Mouse (Mus musculus): ENCODE measurements around the gene Fosl2.

The Fosl2 gene

DNA sequence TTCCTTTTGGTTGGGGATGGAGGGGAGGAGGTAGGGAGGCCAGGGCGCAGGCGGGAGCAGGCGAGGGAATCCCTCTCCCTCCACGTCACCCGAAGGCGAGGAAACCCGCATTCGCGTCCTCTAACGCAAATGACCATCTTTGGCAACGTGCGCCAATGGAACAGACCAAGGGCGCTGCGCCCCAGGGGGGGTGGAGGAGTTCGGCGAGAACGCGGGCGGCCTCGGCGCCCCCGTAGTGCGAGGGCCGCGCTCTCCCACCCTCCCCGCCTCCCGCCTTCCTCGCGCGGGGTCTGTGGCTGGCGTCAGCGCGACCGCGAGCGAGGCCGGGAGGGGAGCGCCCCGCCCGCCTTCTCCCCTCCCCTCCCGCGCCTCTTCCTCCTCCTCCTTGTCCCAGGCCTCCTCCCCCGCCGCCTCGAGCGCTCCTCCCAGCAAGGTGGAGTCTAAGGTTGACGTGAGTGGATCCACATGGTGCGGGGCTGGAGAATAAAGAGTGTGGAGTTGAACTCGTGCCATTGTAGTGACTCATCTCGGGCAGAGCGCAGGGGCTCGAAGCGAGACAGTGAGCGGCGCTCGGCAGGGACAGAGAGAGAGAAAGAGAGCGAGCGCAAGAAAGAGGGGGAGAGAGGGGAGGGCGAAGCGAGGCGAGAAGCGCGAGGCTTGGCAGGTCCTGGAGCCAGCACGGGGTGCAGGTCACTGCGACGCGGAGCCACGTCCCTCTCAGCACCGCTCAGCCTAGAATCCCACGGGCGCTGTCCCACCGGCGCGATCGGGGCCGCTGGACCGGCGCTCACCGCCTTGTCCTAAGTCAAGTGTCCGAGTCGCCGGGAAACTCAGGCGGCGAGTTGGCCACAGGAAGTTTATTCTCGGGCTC lies at the start of gene Fosl2:
TSS of gene Fosl2 (plus strand) at position 466 of the 871 bp plus-strand sequence.
- peak; percentile 96 for DNase-seq

- no peak for DNase-seq
Observed at GRCm38 (mm10) chr5:32085971-32086370, 49.6 kb upstream of the Fosl2 start.

DNA sequence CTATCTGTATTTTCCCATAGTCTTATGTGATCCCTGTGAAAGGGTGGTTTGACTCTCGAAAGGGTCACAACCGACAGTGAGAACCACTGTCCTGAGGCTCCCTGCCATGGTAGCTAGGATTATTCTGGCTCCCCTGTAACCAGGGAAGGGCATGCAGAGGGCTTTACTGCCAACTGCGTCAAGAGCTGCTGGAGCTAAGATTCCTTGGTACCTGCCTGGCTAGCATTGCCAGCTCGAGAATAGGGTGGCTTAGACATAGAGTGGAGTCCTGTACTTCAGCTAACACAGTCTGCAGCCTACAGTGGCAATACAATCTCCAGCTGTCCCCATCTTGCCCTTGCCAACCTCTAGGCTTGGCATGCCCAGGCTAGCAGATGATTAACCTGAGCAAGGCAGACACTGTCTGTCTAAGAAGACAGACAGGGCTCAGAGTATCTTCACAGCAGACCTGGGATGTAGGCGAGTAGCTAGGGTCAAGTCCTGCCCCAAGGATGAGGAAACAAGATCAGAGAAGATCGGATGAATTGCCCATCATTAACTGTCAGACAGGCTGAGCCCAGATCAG lies 49.0 kb upstream of the Fosl2 start:
- DNase-seq: no peak

- peak; percentile 15 for DNase-seq
Observed at GRCm38 (mm10) chr5:32089481-32089880, 46.1 kb upstream of the Fosl2 start.

GRCm38 (mm10) chr5:32092281-32092680 lies 43.3 kb upstream of the Fosl2 start:
- no peak for DNase-seq

DNA sequence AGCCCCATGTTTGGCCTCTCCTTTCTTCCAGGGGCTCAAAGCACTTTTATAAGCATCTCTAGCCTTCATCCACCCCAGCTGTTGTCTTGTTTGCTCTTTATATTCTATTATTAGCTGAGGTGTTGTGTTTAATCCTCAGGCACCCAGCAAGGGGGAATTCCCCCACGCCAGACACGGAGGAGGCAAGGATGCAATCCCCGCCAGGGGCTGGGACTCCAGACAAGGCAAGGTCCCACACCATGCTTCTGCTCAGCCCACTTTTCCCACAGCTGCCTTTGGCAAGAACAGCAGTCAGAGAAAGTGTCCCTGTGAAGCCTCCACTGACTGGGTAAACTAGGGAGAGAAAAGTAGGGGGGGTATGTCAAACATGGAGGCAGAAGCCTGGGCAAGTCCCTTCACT lies 36.9 kb upstream of the Fosl2 start:
- DNase-seq: no peak

GRCm38 (mm10) chr5:32102484-32102883 lies 33.1 kb upstream of the Fosl2 start:
- DNase-seq: peak; percentile 24

- DNase-seq: no peak
Observed at GRCm38 (mm10) chr5:32102971-32103431, 32.6 kb upstream of the Fosl2 start.

GRCm38 (mm10) chr5:32103545-32103944 lies 32.1 kb upstream of the Fosl2 start:
- no peak for DNase-seq

DNA sequence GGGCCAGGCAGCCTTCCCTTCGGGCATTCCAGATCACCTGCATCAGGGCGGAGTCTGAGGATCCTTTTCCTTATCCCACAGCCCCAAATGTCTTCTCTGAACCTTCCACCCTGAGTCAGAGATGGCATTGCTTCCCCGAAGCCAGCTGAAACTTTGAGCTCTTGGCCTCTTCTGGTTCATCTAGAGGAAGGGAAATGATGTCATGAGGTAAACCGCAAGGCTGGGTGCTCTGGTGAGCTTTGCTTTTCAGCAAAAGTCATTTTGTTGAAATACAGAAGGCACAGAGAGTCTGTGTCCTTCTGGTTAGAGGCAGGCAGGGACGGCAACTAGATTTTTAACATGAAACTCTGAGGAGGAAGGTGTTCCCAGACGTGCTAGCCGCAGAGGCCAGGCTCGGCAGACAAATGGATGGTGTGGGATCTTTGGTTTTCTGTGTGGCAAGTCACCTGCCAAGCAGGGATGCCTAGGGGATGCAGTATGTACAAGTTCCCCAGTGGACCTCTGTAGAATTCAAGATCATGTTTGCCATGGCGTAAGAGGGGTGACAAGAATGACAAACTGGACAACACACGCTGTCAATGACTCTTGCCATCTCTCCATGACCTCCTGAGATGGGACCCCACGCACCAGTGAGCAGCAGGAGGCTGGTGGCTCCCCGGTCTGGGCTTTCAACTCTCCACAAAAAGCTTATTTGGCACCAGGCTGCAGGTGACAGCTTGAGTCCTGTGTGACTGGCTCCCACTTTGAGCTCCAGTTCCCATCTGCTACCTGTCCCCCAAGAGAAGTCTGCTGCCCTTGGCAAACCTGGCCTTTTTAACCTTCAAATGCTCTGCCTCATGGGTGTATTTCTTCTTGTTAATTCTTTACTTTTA lies 31.2 kb upstream of the Fosl2 start:
- no peak for DNase-seq

GRCm38 (mm10) chr5:32106473-32107140 lies 29.0 kb upstream of the Fosl2 start:
- DNase-seq: no peak

DNA sequence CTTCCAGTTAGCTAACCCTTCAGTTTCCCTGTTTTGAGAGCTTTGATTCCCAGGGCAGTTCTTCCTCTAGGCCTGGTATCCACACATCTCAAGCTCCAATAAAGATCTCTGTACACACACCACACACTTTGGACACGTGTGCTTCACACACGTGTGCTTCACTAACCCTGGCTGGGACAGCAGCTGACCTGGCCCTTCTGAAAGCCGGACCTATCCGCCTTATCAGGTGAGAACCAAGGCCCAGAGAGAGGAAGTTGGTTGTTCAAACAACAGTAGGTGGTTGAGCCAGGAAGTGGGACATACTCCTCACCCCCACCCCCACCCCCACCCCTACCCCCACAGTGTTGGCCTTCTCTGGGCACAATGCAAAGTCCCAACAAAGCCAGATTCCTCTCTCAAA lies 24.9 kb upstream of the Fosl2 start:
- DNase-seq: no peak

GRCm38 (mm10) chr5:32112206-32112916 lies 23.2 kb upstream of the Fosl2 start:
- no peak for DNase-seq

DNA sequence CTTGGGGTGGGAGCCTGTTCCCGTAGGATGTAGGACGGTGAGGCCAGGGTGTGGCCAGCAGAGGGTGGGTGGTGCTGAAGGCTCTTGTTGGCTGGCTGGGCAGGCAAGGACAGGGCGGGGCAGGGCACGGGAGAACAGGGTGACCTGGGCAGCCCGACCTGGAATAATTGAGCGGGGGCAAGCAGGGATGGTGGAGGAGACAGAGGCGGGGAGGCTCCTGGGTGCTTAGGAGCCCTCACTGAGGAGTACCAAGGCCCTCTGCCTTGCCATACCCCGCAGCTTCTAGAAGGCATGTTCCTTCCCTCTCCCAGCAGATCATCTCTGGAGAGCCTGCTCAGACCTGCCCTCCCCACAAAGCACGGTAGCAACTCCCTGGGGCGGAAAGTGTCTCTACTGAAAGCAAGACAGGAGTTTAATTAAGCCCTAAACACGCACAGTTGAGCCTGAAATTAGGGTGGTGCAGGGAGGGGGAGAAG lies 14.7 kb upstream of the Fosl2 start:
- no peak for DNase-seq

DNA sequence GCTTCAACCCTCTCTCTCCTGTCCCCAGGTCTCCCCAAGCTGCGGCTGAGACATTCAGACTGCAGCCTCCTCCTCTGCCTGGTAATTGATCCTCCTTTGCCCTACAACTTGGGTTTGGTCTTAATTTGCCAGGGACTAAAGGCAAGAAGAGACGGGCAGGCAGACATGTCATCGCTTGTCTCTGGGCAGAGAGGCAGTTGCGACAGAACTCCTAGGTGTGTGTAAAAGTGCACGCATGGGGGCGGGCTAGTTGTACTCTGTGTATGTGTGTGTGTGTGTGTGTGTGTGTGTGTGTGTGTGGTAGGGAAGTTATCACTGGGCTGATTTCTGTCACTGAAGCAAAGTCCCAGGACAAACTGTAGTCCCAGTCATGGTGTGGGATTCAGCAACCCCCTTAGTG lies 13.7 kb upstream of the Fosl2 start:
- DNase-seq: no peak

GRCm38 (mm10) chr5:32122363-32122762 lies 13.2 kb upstream of the Fosl2 start:
- no peak for DNase-seq

GRCm38 (mm10) chr5:32124957-32125356 lies 10.6 kb upstream of the Fosl2 start:
- no peak for DNase-seq

DNA sequence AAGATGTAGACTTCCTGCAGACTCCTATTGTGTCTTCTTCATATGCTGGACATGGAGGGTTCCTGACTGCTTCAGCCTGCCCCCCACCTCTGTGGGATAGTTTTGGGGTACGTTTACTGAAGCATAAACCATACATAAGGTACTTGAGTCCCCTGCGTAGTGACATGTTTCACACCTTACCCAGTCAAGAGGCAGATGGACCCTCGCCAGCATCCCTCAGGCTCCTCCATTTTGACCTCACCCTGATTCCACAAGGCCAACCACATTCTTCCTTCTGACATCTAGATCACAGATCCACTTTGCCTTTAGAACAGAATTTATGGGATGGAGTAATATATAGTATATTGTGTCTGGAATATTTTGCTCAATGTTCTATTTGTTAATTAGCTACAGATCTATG lies 8.4 kb upstream of the Fosl2 start:
- DNase-seq: no peak

- no peak for DNase-seq
Observed at GRCm38 (mm10) chr5:32127927-32128326, 7.7 kb upstream of the Fosl2 start.

DNA sequence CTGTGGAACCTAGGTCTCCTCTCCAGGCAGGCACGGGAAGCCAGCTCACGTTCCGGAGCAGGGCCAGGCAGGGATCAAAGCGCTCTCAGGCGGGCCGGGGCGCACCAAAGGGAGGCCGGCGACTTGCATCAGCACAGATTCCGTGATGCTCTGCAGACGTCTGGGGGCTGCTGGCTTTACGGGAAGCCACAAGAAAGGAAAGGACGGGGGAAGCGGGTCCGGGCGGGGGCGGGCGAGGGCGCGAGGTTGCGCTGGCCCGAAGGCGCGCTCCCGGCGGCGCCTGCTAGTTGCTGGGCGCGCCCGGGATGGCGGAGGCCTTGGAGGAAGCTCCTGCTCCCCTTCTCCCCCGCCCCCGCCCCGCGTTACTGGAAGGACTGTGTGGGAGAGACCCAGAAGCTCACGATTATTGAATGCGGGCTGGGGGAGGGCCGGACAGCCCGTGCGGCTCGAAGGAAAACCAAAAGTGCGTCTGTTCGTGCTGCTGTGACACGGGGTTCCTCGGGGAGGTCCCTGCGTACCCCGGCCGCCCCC lies 2.6 kb upstream of the Fosl2 start:
- peak; percentile 71 for DNase-seq

- DNase-seq: peak; percentile 86
Observed at GRCm38 (mm10) chr5:32133549-32134004, 2.0 kb upstream of the Fosl2 start.
